Mouse (Mus musculus) MEL (cell line): ENCODE data around the gene Aff1. TPM values are rescaled to one million over a fixed set of nuclear protein-coding genes. Genes with fewer than 3 reads are reported as not detected.

ENCODE experiments used
- DNase-seq: peaks from one replicate; pipeline ENCODE4 v3.0.0; 2011; ENCODE audit warnings: low read depth, low spot score
- H3K27ac ChIP-seq: 2 replicates; pipeline ENCODE4 v1.5.1; 2012; ENCODE audit warnings: low read depth, mild to moderate bottlenecking, control low read depth, low read length, moderate library complexity; ENCODE audit not compliant: control insufficient read depth
- H3K27me3 ChIP-seq, 2 experiments: fragments of 150-350 bp in 1 of 2; sonication (generic) in 1 of 2; 2 replicates each; pipeline ENCODE4 v1.6.1; 2012; ENCODE audit warnings: low read length in 2 of 2, mild to moderate bottlenecking in 2 of 2, improper control_type of control experiment in 1 of 2, moderate library complexity in 1 of 2; ENCODE audit not compliant: insufficient read depth in 2 of 2, control insufficient read depth in 1 of 2
- H3K36me3 ChIP-seq, 2 experiments: 2 replicates each; pipeline ENCODE4 v1.6.1; 2012 to 2014; ENCODE audit warnings: low read length in 2 of 2, improper control_type of control experiment in 1 of 2, inconsistent platforms in 1 of 2, mild to moderate bottlenecking in 1 of 2; ENCODE audit not compliant: insufficient read depth in 2 of 2, control insufficient read depth in 1 of 2
- H3K4me1 ChIP-seq, 2 experiments: fragments of 150-350 bp in 1 of 2; sonication (generic) in 1 of 2; 2 replicates each; pipeline ENCODE4 v1.6.1; 2012; ENCODE audit warnings: low read length in 2 of 2, improper control_type of control experiment in 1 of 2, mild to moderate bottlenecking in 1 of 2; ENCODE audit not compliant: insufficient read depth in 2 of 2, control insufficient read depth in 1 of 2
- H3K4me3 ChIP-seq, 2 experiments: fragments of 150-350 bp in 1 of 2; sonication (generic) in 1 of 2; 2 replicates each; pipeline ENCODE4 v1.5.1; 2012; ENCODE audit warnings: low read depth in 2 of 2, low read length in 2 of 2, mild to moderate bottlenecking in 2 of 2, moderate library complexity in 2 of 2, control low read depth in 1 of 2, improper control_type of control experiment in 1 of 2; ENCODE audit not compliant: control insufficient read depth in 1 of 2, insufficient read depth in 1 of 2
- H3K79me2 ChIP-seq: 2 replicates; pipeline ENCODE4 v1.6.1; 2012; ENCODE audit warnings: mild to moderate bottlenecking, low read length, moderate library complexity; ENCODE audit not compliant: control insufficient read depth, poor library complexity, insufficient read depth
- H3K9ac ChIP-seq: 2 replicates; pipeline ENCODE4 v1.6.1; 2012; ENCODE audit warnings: low read depth, mild to moderate bottlenecking, control low read depth, low read length, moderate library complexity; ENCODE audit not compliant: control insufficient read depth, poor library complexity, severe bottlenecking
- H3K9me3 ChIP-seq: fragments of 150-350 bp; sonication (generic); replicated peaks from 2 replicates; pipeline ENCODE4 v1.6.1; 2012; ENCODE audit warnings: mild to moderate bottlenecking, low read length, improper control_type of control experiment, moderate library complexity; ENCODE audit not compliant: insufficient read depth
- BHLHE40 ChIP-seq: IDR thresholded peaks from 2 replicates; pipeline ENCODE4 v1.6.1; 2012; ENCODE audit warnings: low read depth, mild to moderate bottlenecking, inconsistent platforms, low read length, improper control_type of control experiment, borderline replicate concordance
- E2F4 ChIP-seq: IDR thresholded peaks from 2 replicates; pipeline ENCODE4 v1.6.1; 2011; ENCODE audit warnings: low read depth, low read length, improper control_type of control experiment, borderline replicate concordance
- ELF1 ChIP-seq: IDR thresholded peaks from 2 replicates; pipeline ENCODE4 v1.6.1; 2014; ENCODE audit warnings: low read depth, mild to moderate bottlenecking, inconsistent platforms, low read length, improper control_type of control experiment, moderate library complexity
- ETS1 ChIP-seq: IDR thresholded peaks from 2 replicates; pipeline ENCODE4 v1.6.1; 2012; ENCODE audit warnings: low read depth, mild to moderate bottlenecking, inconsistent platforms, low read length, improper control_type of control experiment, moderate library complexity
- HCFC1 ChIP-seq: IDR thresholded peaks from 2 replicates; pipeline ENCODE4 v1.6.1; 2012; ENCODE audit warnings: low read depth, mild to moderate bottlenecking, inconsistent platforms, low read length, improper control_type of control experiment, moderate library complexity
- KAT2A ChIP-seq: conservative IDR thresholded peaks from 2 replicates; pipeline ENCODE4 v1.6.1; 2012; ENCODE audit warnings: low read depth, low read length, improper control_type of control experiment, inconsistent platforms
- MAFK ChIP-seq: IDR thresholded peaks from 2 replicates; pipeline ENCODE4 v1.6.1; 2011; ENCODE audit warnings: low read depth, mild to moderate bottlenecking, low read length, improper control_type of control experiment, borderline replicate concordance
- MEF2A ChIP-seq: IDR thresholded peaks from 2 replicates; pipeline ENCODE4 v1.6.1; 2014; ENCODE audit warnings: low read depth, mild to moderate bottlenecking, inconsistent platforms, low read length, improper control_type of control experiment; ENCODE audit not compliant: poor library complexity, insufficient replicate concordance, severe bottlenecking; ENCODE audit errors: extremely low read depth
- MYB ChIP-seq: IDR thresholded peaks from 2 replicates; pipeline ENCODE4 v1.6.1; 2011; ENCODE audit warnings: mild to moderate bottlenecking, low read depth, low read length, improper control_type of control experiment
- NELFE ChIP-seq: IDR thresholded peaks from 2 replicates; pipeline ENCODE4 v1.6.1; 2011; ENCODE audit warnings: low read depth, low read length, improper control_type of control experiment
- POLR2A ChIP-seq, 2 experiments: IDR thresholded peaks; 2 replicates each; pipeline ENCODE4 v1.6.1; 2011 to 2012; ENCODE audit warnings: low read length in 2 of 2, mild to moderate bottlenecking in 2 of 2, control low read depth in 1 of 2, improper control_type of control experiment in 1 of 2, low read depth in 1 of 2, moderate library complexity in 1 of 2; ENCODE audit not compliant: control insufficient read depth in 1 of 2, insufficient read depth in 1 of 2, poor library complexity in 1 of 2
- RAD21 ChIP-seq: IDR thresholded peaks from 2 replicates; pipeline ENCODE4 v1.6.1; 2011; ENCODE audit warnings: mild to moderate bottlenecking, low read depth, low read length, improper control_type of control experiment
- TCF12 ChIP-seq: IDR thresholded peaks from 2 replicates; pipeline ENCODE4 v1.6.1; 2014; ENCODE audit warnings: low read depth, mild to moderate bottlenecking, inconsistent platforms, low read length, improper control_type of control experiment, moderate library complexity
- UBTF ChIP-seq: IDR thresholded peaks from 2 replicates; pipeline ENCODE4 v1.6.1; 2012; ENCODE audit warnings: low read depth, mild to moderate bottlenecking, inconsistent platforms, low read length, improper control_type of control experiment, moderate library complexity, borderline replicate concordance; ENCODE audit not compliant: insufficient read depth
- ZKSCAN1 ChIP-seq: IDR thresholded peaks from 2 replicates; pipeline ENCODE4 v1.6.1; 2012; ENCODE audit warnings: low read depth, mild to moderate bottlenecking, inconsistent platforms, low read length, improper control_type of control experiment, moderate library complexity
- ZMIZ1 ChIP-seq: IDR thresholded peaks from 2 replicates; pipeline ENCODE4 v1.6.1; 2012; ENCODE audit warnings: low read depth, mild to moderate bottlenecking, inconsistent platforms, low read length, improper control_type of control experiment, moderate library complexity
- ZNF384 ChIP-seq: IDR thresholded peaks from 2 replicates; pipeline ENCODE4 v1.6.1; 2012; ENCODE audit warnings: low read depth, mild to moderate bottlenecking, inconsistent platforms, low read length, improper control_type of control experiment
- polyA plus RNA-seq, 2 experiments: library from polyadenylated mRNA; stranded (reverse) in 1 of 2; unstranded in 1 of 2; fragments of >175 nt in 1 of 2; fragments of >200 nt in 1 of 2; gene quantifications; 2 replicates each; pipeline versions ENCODE4 v1.2.1 to v1.2.4; 2012; ENCODE audit warnings: low replicate concordance in 2 of 2, low read depth in 1 of 2; ENCODE audit not compliant: insufficient read length in 2 of 2, insufficient read depth in 1 of 2, missing spikeins in 1 of 2
- total RNA-seq: library from RNA; depleted of rRNA; stranded (reverse); fragments of 300-350 nt; gene quantifications from 2 replicates; pipeline ENCODE4 v1.2.3, GENCODE M21; 2012

Aff1 gene
- total and polyA plus RNA-seq, 3 experiments, result 5.4 to 13.4 TPM; not detected in 1

DNA sequence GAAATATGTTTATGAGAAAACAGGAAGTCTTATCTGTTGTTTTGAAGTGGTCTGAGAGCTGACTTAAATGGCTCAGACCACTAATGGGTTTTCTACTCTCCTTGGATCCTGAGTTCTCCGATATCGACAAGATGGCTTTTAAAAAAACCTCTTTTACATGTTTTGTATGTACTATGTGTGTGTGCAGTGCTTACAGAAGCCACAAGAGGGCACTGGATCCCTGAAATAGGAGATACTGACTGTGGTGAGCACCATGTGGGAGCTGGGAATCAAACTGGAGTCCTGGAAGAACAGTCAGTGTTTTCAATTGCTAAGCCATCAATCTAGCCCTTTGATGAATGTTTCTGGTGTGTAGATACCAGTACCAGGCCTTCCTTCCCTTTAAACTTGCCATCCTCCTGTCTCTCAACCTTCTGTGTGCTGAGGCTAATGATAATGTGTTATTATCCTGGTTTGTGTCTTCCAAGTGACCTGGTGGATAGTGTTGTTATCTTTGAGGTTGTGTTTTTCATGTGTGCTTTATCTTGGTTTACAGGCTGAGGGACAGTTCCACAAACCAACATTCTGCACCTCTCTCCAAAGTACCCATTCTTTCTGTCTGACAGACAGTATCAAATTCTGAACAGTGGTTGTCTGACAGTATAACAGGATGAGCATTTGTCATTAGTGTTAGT is 73.7 kb downstream of the Aff1 start (continued):
- TF ChIP-seq MYB, result no peak
- no peak for TF ChIP-seq BHLHE40

DNA sequence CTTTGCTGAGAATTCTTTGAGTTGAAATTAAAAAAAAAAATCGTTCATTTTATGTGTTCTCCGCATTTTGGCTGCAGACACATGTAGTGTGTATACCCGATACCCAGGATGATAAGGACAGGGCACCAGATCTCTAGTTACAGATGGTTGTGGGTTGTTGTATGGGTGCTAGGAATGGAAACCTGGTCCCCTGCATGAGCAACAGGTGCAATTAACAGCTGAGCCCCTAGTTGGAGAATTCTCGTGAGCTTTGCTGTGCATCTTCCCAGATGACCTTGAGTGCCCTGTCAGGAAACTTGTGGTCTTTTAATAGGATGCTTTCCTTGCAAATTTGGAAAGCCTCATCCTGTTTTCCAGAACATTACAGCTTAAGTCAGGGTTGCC is 74.2 kb downstream of the Aff1 start:
- Histone ChIP-seq H3K36me3 (peaks cover 0 to 78% of the 10 kb centered on the region in 2 experiments; a peak in 2 of 4 replicates), H3K79me2 (peaks cover 68% of the 10 kb centered on the region), H3K27ac (no peak overlapping the region), H3K9me3 (no peaks in the 10 kb centered on the region), H3K9ac (no peak overlapping the region), H3K27me3 (no peaks in the 10 kb centered on the region), H3K4me1 (peaks cover 48 to 66% of the 10 kb centered on the region in 2 experiments), H3K4me3 (no peak overlapping the region)
- no peak for TF ChIP-seq E2F4
- no peak for TF ChIP-seq MAFK
- TF ChIP-seq MYB, result no peak
- no peak for TF ChIP-seq RAD21
- no peak for TF ChIP-seq MEF2A
- TF ChIP-seq TCF12, result no peak
- no peak for TF ChIP-seq NELFE
- no peak for TF ChIP-seq POLR2A (IDR thresholded peaks at IDR 0.05; ENCODE audit: control insufficient read depth in 1 of 2, insufficient read depth in 1 of 2, low read depth in 1 of 2, low read length in 2 of 2, poor library complexity in 1 of 2)
- TF ChIP-seq ZKSCAN1, result no peak
- no peak for TF ChIP-seq ELF1
- no peak for TF ChIP-seq ETS1
- no peak for TF ChIP-seq ZNF384
- no peak for TF ChIP-seq UBTF
- DNase-seq, result no peak

DNA sequence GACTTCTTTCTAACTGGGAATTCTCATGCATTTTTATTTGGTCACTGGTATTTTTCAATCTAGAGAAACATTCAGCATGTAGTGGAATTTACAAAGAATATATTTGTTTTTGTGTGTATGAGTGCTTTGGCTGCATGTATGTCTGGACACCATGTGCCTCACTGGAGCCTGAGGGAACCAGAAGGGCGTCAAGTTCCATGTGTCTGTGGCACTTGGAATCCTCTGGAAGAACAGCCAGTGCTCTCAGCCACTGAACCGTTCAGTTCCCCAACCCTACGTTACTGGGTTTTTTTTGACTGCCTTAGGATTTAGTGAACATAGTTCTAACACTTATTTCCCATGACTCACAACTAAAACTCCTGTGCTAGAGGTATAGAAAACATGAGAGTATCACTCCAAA is 76.8 kb downstream of the Aff1 start:
- Histone ChIP-seq H3K9me3 (no peaks in the 10 kb centered on the region), H3K4me1 (peaks cover 42 to 57% of the 10 kb centered on the region in 2 experiments), H3K27me3 (no peaks in the 10 kb centered on the region), H3K9ac (no peak overlapping the region), H3K4me3 (no peak overlapping the region), H3K27ac (peak overlapping the region; percentile 14; the same call in 1 of the 2 replicates), H3K79me2 (peaks cover 66% of the 10 kb centered on the region), H3K36me3 (peaks cover 0 to 76% of the 10 kb centered on the region in 2 experiments; a peak in 2 of 4 replicates)
- DNase-seq, result no peak
- no peak for TF ChIP-seq ELF1
- no peak for TF ChIP-seq BHLHE40
- no peak for TF ChIP-seq MYB
- TF ChIP-seq ZMIZ1, result no peak
- no peak for TF ChIP-seq HCFC1
- no peak for TF ChIP-seq KAT2A
